Mouse (Mus musculus) mouse trophoblast stem cell (cell line): ENCODE results near the gene Sac3d1.

Experiments used
- in situ Hi-C, 2 experiments: fragments of 300-500 bp; cut with MseI, MboI; formaldehyde crosslinking; loops; 2 replicates in 1 of 2; 3 replicates in 1 of 2; pipeline ENCODE4 v1.15.1; 2025

The Sac3d1 gene

DNA sequence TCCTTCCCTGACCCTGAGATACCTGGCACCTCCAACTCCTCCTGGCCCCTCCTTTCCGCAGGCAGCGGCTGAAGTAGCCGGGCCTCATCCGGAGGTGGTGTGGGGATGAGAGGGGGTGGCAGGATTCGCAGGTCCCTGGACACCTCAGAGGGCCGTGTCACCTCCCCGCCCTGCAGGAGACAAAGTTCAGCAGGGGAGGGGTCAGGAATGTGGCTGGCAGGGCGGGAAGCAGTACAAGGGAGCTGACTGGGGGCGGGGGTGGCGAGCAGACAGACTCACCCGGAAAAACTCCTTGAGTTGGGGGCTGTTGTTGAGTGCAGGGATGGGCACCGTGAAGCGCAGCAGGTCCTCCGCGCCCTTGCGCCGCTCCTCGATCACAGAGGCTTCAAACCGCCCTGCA, 3.3 kb upstream of the Sac3d1 start:
- in situ Hi-C loops = loop anchor here in 1 of 2 experiments (10.0 kb wide), 1 partner anchor 157 kb away; the partner anchor contains the start of gene Pola2

GRCm38 (mm10) chr19:6118677-6119185, 281 bp upstream of the Sac3d1 start:
- in situ Hi-C loops = no loop called here

DNA sequence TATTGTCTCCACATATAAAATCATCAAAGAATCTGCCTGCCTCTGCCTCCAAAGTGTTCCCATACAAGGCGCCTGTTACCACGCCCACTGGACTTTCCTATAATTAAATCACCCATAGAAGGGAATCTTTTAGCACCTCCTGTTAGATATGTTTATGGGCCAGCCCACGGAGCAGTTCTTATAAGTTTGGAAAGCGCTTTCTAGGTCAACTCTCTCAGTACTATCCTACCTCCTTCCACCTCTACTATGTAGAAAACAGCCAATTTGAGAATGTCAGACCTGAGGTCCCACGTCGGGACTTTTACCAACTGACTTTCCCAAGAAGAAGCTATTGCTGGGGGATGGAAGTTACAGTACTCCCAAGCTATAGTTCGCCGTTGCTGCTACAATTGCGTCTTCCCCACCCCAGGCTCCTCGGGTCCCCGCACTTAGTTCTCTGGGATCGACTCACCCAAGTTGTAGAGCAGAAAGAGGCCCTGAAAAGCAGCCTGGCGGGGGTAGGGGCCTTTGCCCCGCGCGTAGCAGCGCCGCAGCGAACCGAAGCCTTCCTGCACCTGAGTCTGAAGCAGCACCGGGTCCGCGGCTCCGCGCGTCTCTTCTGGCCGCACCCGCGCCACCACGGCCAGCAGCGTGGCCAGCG, 984 bp downstream of the Sac3d1 start:
- in situ Hi-C loops = no loop called here

- in situ Hi-C loops = no loop called here
Measured at GRCm38 (mm10) chr19:6116113-6116850, 2.2 kb downstream of the Sac3d1 start.

GRCm38 (mm10) chr19:6113116-6113515, 5.3 kb downstream of the Sac3d1 start:
- in situ Hi-C loops = no loop called here

- in situ Hi-C loops = no loop called here
Measured at GRCm38 (mm10) chr19:6105586-6105985, 12.9 kb downstream of the Sac3d1 start, which contains the start of gene Naaladl1. Naaladl1 (plus strand) TSS chr19:6105782.

GRCm38 (mm10) chr19:6104476-6104875, 14.0 kb downstream of the Sac3d1 start:
- in situ Hi-C loops = no loop called here

DNA sequence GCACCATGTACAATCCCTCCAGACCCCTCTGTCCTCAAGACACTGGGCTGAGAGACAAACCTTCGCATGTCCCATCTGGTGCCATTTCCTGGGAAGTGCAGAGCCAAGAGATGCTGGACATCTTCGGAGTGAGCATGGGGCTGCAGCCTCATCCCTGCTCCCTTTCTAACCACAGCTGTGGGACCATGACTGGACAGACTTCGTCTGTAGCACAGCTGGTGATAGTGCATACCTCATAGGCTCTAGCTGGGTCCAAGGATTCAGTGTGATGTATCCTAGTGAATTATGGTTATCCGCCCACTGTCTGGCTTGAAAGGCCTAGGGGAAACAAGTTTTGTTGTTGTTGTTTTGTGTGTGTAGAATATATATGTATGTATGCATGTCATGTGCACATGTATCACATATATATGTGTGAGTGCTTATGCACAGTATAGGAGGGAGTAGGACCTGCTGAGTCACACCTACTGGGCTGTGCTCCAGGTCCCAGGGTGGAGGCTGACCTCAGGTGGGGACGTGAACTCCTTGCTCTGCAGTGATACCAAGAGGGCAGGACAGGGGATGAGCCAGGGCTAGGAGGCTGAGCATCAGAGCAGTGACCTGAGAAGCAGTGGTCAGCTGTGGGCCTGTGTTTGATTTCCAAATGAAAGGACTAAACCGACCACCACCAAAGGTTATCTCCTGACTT, 16.1 kb downstream of the Sac3d1 start:
- in situ Hi-C loops = no loop called here

- in situ Hi-C loops = no loop called here
Measured at GRCm38 (mm10) chr19:6101186-6101585, 17.3 kb downstream of the Sac3d1 start.

GRCm38 (mm10) chr19:6097847-6098246, 20.6 kb downstream of the Sac3d1 start:
- in situ Hi-C loops = no loop called here

DNA sequence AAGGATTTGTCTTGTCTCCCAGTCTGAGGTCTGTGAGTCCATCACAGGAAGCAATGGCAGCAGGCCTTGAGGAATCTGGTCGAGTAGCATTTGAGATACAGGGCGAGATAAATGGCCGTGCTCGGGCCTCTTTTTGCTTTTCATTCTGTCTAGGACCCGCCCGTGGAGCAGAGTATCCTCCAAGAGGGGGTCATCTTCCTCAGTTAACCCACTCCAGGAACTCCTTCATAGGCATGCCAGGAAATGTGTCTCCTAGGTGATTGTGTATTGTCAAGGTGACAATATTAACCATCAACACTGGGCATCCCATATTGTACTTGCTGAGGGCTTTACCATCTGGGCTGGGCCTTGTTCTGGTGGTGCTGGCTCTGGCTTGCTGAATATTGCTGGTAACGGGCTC, 24.3 kb downstream of the Sac3d1 start, which contains the start of gene AC131692.1:
AC131692.1 (plus strand) TSS at position 301 of the 400 bp plus-strand sequence.
- in situ Hi-C loops = no loop called here

DNA sequence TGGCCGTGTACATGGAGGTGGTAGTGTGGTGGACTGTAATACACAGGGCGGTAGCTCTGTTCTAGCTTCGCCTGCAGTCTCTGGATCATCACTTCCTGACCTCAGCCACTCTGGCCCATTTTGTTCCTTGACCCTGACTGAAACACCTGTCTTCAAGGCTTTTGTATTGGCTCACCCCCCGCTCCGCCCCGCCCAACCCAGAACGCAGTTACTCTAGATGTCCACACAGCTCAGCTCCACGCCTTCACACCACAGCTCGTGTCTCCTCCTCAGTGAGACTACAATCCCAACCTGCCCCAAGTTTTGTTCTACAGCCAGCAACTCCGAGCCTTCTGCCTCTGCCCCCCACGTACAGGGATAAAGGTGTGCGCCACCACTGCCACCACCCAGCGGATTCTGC, 29.6 kb downstream of the Sac3d1 start:
- in situ Hi-C loops = no loop called here

DNA sequence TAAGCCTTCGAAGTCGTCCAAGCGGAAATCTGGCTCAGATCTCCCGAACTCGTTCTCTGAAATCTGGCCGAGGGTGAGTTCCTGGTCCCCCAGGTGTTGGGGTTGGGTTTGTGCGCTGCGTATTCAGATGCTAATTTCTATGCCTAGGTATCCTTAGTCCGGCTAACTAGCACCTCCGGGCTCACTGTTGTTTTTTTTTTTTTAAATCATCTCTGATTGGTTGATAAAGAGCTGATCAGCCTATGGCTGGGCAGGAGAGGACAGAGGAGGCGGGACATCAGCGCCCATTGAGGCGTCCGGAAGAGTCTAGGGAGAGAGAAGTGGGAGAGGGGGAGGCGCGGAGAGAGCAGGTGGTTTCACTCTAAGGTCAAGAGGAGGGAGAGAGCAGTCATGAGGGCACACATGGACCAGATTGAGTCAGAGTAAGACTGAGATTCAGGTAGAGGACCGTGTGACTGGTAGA, 33.0 kb downstream of the Sac3d1 start:
- in situ Hi-C loops = no loop called here

GRCm38 (mm10) chr19:6084478-6085248, 33.8 kb downstream of the Sac3d1 start, which contains the start of the genes Zfpl1 and Cdca5:
Zfpl1 (minus strand) TSS chr19:6084956.
Cdca5 (plus strand) TSS chr19:6084983.
- in situ Hi-C loops = no loop called here

GRCm38 (mm10) chr19:6082156-6082555, 36.3 kb downstream of the Sac3d1 start, which contains the start of gene Gm28374:
Gm28374 (minus strand) TSS chr19:6082256.
- in situ Hi-C loops = no loop called here

- in situ Hi-C loops = no loop called here
Measured at GRCm38 (mm10) chr19:6079983-6080480, 38.4 kb downstream of the Sac3d1 start, which contains the start of gene Tmem262. Tmem262 (plus strand) TSS chr19:6080033.

- in situ Hi-C loops = no loop called here
Measured at GRCm38 (mm10) chr19:6076564-6077393, 41.7 kb downstream of the Sac3d1 start, which contains the start of gene Vps51. Vps51 (minus strand) TSS chr19:6077231.

- in situ Hi-C loops = no loop called here
Measured at GRCm38 (mm10) chr19:6073889-6074288, 44.6 kb downstream of the Sac3d1 start.

- in situ Hi-C loops = no loop called here
Measured at GRCm38 (mm10) chr19:6071261-6071660, 47.2 kb downstream of the Sac3d1 start.
